Mouse (Mus musculus) left cerebral cortex, postnatal 10 days (tissue): ENCODE data around the gene Olfr358. TPM values are rescaled to one million over a fixed set of nuclear protein-coding genes. Genes with fewer than 3 reads are reported as not detected.

Experiments used
- DNase-seq, 2 experiments: peaks; one replicate each; pipeline ENCODE4 v3.0.0; 2021 to 2022; ENCODE audit warnings: low spot score in 2 of 2, mixed read lengths in 1 of 2; ENCODE audit errors: extremely low spot score in 1 of 2
- intact Hi-C: fragments of 180-260 bp; cut with DNase I; formaldehyde crosslinking; loops from one replicate; pipeline ENCODE4 v1.15.1; 2025
- total RNA-seq, 2 experiments: library from RNA; stranded (reverse); gene quantifications; 2 replicates each; pipeline ENCODE4 v1.2.3; 2021

The Olfr358 gene
- not detected for total RNA-seq

- no peak for DNase-seq
- intact Hi-C loops, result no loop called here
These were observed at the start of gene Olfr358 for GRCm38 (mm10) chr2:37009235-37009634. Olfr358 (minus strand) TSS chr2:37009335.

- intact Hi-C loops, result no loop called here
- no peak for DNase-seq
These were observed 12.1 kb downstream of the Olfr358 start for GRCm38 (mm10) chr2:36997030-36997429.

GRCm38 (mm10) chr2:36993527-36993926 is 15.6 kb downstream of the Olfr358 start, which contains the start of gene Olfr357:
Olfr357 (plus strand) TSS chr2:36993827.
- no peak for DNase-seq
- intact Hi-C loops, result no loop called here

Other genes starting within 250 kb of the Olfr358 start
- not detected for gene Olfr348, start 225.1 kb downstream of the Olfr358 start, total RNA-seq
- gene Olfr50, start 218.8 kb downstream of the Olfr358 start, total RNA-seq, result not detected
- gene Olfr3, start 192.3 kb downstream of the Olfr358 start, total RNA-seq, result not detected
- not detected for gene Olfr350, start 163.0 kb downstream of the Olfr358 start, total RNA-seq
- not detected for gene Olfr351, start 146.7 kb downstream of the Olfr358 start, total RNA-seq
- gene Olfr352, start 140.9 kb downstream of the Olfr358 start, total RNA-seq, result not detected
- not detected for gene Olfr353, start 116.4 kb downstream of the Olfr358 start, total RNA-seq
- under 1 TPM in 1 of 2 experiments, not detected in 1; 0.04 TPM for gene Olfr354, start 103.7 kb downstream of the Olfr358 start, total RNA-seq
- not detected for gene Olfr355, start 80.4 kb downstream of the Olfr358 start, total RNA-seq
- not detected for gene Olfr356, start 72.2 kb downstream of the Olfr358 start, total RNA-seq
- not detected for gene Olfr357, start 15.5 kb downstream of the Olfr358 start, total RNA-seq
- not detected for gene Olfr360, start 56.4 kb upstream of the Olfr358 start, total RNA-seq
- not detected for gene Olfr361, start 80.0 kb upstream of the Olfr358 start, total RNA-seq
- not detected for gene Olfr362, start 108.6 kb upstream of the Olfr358 start, total RNA-seq
- gene Olfr364-ps1, start 130.0 kb upstream of the Olfr358 start, total RNA-seq, result not detected
- not detected for gene Olfr365, start 178.9 kb upstream of the Olfr358 start, total RNA-seq
- gene Olfr366, start 202.2 kb upstream of the Olfr358 start, total RNA-seq, result not detected